Mouse (Mus musculus): ENCODE measurements around the gene Theg.

The Theg gene

DNA sequence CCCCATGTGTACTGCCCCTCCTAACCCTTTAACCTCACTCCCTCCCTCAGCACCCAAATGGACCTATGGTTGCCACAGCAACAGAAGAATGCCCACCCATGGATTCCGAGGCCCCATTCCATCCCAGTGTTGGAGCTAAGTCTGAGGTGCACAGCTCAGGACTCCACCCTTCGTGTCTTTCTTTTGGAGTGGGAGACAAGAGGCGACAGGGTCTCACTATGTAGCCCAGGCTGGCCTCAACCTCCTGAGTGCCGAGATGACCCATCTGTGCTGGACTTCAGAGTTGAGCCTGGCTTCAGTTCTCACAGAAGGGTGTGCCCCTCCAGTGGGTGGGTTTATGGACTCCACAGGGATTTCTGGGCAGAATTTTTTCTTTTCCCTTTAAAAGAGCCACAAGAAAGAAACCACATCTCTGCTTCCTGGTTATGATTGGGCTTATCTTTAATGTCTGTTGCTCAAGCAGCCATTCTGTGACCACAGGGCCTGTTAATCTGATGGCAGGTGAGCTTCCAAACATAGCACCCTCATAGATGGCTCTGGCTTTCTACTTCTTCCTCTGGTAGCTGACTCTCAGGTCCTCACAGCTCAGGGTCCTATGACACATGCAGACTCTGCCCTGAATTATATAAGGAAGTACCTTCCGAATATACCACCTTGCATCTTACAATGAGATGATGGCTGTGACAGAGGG lies at the start of gene Theg:
Theg (minus strand) TSS at position 271 of the 691 bp plus-strand sequence.
- no peak for DNase-seq (ENCODE audit: low read depth, low spot score)

DNA sequence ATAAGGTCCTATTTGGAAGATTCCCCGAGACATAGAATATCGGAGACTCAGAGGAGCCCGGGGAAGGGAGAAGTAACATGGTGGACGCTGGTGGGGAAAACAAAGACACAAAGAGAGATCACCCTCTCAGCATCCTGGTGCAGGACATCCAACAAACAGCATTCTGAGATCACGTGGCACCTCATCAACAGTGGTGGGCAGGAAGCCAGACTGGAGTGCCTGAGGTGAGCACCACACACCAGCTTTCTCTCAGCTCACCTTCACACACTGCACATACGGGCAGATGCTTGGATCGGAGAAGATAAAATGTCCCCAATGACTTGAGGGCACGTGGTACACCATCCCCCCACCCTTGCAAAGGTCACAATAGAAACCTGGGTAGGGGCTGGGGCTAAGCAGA lies 49.2 kb upstream of the Theg start:
- no peak for DNase-seq (ENCODE audit: low read depth, low spot score)

DNA sequence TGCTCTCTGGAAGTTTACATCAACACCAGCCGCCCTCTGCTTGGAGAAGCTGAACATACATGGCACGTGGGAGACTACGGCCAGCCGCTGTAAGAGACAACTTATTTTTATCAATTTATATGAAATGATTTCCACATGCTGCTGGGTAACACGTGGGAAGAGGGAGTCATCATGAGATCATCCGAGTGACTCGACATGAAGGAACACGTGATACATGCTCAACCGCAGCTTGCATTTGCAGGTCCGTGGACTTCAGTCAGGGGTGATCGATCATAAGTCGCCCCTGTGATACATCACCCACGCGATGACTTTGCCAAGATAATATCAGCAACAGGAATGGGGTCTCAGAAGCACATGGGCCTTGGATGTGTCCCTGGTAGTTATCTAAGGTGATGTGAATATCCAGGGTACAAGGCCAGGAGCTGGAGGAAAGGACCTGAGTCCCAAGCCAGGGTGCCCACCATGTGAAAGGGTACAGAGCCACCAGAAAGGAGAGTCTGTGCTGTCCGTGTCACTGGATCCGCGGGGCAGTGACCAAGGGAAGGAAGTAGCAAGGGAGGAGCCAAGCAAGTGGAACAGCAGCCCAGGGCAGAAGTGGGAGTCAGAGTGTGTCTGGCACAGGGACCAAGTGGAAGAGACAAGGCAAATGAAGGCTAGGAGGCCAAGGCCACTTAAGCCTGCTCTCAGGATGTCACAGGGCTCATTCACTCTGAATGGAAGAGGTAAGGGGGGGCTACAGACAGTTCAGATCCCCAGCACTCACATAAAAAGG lies 46.1 kb upstream of the Theg start:
- no peak for DNase-seq (ENCODE audit: low read depth, low spot score)

DNA sequence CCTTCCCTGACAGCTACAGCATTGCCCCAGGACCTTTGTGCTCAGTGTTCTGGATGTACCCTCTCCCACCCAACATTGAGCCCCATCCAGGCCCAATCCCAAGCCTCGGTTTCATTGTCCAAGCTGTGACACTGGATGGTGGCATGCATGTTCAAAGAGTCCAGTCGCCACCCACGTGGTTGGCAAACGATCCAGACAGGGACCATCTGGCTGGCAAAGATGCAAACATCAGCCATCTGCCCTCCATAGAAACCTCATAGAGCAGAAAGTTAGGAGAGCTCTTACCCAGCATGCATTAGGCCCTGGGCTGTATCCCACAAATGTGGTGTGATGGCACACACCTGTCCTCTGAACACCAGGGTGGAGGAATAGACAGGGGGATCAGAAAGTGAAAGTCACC lies 44.3 kb upstream of the Theg start:
- DNase-seq (ENCODE audit: low read depth, low spot score), result no peak

DNA sequence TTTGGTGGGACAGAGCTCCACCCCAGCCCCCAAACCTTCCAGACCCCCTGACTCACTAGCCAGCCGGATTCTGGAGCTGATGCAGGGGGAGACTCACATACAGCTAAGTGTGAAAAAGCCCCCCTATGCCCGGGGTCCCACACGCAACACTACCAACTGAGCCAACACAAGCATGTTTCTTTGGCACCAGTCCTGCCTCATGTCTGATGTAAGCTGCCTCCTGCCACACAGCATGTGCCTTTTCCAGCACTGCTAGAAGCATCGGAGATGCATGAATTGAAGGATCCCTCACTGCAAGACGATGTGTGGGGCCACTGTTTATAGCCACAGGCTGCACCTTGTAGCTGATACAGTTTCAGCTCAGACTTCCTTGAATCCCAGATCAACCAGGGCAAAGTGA lies 41.2 kb upstream of the Theg start:
- DNase-seq (ENCODE audit: low read depth, low spot score), result no peak

DNA sequence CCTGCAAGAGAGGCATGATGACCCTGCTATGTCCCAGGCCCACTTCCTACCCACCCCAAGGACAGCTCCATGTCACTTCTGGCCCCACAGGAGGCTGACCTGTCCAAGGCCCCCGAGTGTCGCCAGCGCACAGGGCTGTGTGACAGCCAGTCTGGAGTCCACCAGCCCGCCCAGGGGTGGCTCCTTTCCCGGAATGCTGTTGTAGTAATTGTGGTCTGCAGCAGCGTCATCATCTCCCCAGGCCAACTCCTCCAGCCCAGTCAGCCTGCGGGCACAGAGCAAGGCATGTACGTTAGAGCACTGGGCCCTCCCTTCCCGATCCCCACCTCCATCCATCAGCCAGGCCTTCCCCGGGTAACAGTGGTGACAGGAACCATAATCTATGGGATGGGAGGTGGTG lies 39.0 kb upstream of the Theg start:
- DNase-seq (ENCODE audit: low read depth, low spot score), result no peak

DNA sequence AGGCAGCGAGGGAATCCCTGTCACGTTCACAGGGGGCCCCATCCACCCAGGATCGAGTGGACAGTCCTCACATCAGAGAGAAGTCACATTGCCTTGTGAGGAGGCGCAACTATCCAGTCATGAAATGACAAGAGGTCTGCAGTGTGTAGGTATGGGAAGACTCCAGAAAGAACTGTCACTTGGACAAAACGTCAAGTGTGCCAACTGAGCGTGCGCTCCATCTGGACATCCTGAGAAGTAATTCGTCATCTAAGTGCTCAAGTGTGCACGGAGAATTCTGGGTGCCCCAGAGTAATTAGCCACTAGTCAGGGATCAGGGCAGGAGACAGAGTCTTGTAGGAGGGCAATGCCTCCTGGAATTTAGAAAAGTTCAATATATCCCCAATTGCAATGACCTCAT lies 38.3 kb upstream of the Theg start:
- DNase-seq (ENCODE audit: low read depth, low spot score), result no peak

DNA sequence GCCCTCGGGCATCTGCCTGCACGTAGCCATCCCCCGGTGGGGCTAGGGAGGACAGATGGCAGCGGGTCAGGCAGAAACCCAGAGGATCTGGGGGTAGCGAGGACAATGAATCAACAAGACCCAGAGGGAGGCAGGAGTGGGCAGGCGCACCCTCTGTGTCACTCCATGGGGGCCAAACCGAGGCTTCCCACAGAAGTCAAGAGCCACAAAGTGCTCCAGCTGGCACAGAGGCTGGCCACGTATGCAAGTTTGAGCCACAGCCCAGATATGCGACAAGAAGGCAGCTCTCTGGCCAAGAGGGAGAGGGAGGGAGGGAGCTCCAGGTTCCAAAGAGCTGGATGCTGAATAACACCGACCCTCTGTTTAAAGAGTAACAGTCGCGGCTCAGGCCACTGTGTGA lies 36.8 kb upstream of the Theg start:
- DNase-seq (ENCODE audit: low read depth, low spot score), result no peak

DNA sequence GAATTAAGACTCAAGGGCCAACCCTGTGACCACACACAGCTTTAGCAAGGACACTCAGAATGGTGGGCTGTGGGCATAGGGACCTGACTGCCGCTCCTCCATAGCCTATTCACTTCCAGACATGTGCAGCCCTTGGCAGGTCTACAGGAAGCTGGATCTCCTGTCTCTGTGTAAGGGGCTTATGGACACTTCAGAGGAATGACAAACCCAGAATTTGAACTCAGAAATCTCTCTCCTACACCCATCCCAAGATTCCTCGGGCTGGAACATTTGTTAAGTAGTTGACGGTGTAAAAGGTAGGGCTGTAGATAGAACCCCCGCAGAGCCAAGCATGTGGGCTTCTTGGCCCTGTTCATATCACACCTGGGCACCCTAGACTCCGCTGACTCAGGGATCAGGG lies 29.2 kb upstream of the Theg start:
- DNase-seq (ENCODE audit: low read depth, low spot score), result no peak

DNA sequence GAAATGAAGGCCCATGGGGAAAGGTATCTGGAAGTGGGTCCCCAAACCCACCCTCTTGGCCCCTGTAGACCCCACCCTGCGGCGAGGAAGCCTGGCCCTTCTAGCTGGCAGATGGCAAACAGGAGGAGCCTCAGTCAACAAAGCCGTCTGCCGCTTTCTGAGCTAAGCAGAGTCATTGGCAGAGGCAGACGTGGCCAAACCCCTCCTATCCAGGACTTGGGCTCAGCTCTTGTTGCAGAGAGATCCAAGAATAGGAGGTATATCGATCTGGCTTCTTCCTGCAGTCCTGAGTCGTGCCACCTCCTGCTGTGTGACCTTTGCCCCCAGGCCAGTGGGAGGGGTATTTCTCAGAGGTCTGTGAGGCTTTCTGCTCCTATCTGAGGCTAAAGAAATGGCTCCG lies 28.7 kb upstream of the Theg start:
- DNase-seq (ENCODE audit: low read depth, low spot score), result no peak

DNA sequence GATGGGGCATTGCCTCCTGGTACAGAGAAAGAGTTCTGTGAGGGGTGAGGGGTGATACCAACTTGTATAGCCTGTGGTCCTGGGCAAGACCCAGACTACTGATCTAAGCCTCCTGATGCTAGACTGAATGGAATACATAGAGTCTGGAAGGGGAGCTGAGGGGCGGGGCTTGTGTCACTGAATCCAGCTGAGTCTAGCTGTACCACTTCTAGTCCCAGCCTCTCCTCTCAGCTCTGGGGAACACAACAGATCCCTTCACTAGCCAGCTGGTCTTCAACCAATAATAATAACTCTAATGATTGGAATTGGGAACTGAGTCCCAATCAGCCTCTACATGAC lies 27.1 kb upstream of the Theg start:
- no peak for DNase-seq (ENCODE audit: low read depth, low spot score)

DNA sequence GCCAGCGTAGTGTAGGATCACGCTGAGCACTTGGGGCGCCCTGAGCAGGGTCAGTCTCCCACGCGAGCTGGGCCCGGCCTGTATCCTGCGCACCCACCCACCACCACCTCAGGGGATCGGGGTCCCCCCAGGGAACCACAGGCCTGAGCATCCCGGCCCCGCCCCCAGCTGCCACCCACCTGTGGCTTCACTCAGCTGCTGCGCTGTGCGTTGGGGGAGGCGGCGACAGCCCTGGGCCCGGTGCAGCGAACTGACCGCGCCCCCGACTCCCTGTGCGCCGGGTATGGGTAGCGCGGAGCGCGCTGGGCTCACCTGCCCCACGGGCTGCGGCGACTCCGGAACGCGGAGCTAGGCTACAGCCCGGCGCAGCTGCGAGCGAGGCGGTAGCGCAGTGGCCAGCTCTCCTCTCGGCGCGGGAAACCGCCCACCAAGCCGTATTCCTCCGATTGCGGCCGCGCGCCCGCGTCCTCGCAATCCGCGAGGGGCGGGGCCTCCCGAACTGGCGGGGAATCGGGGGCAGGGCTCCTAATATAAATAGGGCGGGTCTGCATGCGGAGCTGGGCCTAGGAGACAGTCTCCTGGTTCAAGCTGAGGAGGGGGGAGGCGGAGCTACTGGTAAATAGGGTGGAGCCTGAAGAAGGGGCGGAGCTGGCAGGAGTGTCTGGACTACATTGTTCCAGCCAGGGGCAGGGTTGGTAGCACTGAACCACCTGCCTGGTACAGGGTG lies 26.6 kb upstream of the Theg start, which contains the start of gene C2cd4c:
C2cd4c (minus strand) TSS at position 448 of the 727 bp plus-strand sequence.
- DNase-seq (ENCODE audit: low read depth, low spot score), result no peak

DNA sequence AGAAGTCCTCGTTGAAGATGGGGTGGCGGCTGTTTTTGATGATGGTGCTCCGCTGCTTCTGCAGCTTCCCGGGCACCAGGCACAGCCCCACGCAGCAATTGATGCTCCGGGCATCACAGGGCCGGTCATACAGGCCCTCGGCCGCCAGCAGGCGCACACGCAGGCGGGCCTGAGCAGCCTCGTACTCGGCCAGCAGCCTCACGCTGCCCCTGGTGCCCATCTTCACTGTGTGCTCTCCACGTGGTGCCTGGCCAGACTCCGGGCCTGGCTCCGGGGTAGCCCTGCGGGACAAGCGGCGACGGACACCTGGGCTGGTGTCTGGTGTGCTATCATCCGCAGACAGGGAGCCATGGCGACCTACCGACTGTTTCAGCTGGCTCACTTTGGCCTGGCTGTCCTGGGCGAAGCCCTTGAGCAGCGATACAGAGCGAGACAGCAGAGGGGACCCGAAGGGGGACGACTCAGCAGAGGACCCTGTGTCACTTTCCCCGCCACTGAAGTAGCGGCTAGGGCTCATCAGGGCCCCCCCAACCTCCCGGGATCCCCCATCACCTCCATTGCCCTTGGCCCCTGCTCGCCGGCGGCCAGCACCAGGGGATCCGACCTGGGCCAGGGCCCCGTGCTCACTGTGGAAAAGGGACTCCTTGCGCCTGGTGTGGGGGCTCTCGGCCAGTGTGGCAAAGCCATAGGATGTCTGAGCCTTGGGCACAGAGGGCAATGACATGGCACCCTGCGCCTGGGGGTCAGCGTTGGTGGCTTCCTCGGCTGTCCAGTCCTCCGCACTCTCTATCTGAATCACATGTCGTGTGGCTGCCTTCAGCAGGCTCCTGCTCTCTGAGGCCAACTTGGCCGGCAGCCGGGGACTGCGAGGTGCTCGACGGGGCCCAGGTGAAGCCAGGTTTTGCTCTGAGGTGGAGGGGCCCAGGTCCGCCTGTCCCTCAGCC lies 25.3 kb upstream of the Theg start:
- DNase-seq (ENCODE audit: low read depth, low spot score), result no peak

DNA sequence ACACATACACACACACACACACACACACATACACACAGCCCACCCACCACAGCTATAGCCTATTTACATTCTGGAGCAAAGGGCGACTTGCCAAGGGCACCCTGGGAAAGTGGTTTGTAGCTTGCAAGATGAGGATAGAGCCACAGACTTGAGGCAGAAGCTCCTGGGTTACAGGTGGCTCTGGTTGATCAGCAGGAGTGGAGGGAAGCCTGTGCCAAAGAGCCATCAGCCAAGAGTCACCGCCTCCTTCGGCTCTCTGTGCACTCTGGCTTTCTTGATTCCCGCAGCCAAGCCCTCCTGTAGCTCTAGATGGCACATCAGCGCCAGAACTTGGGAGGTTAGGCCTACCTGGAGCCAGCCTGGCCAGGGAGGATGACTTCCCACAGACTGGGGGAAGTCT lies 24.2 kb upstream of the Theg start:
- DNase-seq (ENCODE audit: low read depth, low spot score), result no peak

DNA sequence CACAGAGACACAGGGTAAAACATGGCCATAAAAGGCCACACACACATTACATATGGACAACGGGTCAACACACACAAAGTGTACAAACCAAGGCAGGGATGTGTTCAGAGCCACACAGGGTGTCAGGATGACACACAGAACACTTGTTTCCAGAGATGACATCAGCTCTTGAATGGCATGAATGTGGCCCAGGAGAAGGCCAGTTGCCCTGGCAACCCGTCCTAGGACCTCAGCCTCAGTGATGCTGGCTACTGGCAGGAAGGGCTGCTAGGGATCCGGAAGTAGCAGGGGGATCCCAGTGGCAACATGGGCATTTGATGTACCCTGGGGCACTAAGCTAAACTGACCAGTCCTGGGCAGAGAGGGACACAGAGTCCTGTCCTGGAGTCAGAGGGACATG lies 22.1 kb upstream of the Theg start:
- no peak for DNase-seq (ENCODE audit: low read depth, low spot score)

DNA sequence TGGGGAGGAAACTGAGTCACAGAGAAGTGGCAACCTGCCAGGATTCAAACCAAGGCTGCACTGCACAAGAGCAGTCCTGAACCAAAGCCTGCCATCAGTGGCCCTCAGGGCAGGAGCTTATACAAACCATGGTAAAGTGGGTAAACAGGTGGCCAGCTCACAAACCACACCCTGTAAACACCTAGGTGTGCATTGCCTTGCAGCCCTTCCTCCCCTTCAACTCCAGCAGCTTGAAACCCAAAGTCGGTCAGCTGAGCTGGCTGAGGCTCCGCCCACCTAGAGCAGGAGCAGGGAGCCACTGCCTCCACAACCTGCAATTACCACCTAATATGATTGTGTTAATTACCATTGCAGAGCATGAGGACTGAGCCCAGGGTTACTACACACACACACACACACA lies 20.8 kb upstream of the Theg start:
- DNase-seq (ENCODE audit: low read depth, low spot score), result no peak

DNA sequence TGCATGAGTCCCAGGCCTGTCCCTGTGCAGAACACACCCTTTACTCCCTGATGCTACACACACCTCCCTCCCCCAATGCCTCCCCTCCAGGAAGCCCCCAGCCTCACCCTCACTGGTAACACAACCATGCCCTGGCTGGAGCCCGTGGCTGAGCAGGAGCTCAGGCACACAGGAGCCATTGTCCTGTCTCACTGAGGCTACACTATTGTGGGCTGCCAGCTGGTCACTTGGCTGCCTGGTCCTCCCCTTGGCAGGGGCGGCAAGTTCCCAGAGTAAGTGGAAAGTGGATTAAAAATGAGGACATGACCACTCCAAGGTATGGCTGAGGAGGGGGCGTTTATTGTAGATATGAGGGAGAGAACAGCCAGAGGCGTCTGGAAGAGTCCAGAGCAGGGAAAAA lies 19.4 kb upstream of the Theg start:
- no peak for DNase-seq (ENCODE audit: low read depth, low spot score)

DNA sequence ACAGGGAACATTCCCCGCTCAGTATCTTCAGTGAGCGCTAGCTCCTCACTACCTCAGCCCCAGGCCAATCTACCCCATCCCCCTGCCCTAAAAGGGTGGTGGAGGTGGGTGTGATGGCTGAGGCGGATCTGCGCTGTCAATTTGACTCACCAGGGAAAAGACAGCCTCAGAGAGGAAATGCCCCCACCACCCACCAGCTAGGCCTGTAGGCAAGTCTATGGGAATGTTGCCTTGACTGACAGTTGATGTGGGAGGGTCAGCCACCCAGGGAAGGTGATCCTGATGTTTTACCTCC lies 10.8 kb upstream of the Theg start:
- DNase-seq (ENCODE audit: low read depth, low spot score), result no peak

DNA sequence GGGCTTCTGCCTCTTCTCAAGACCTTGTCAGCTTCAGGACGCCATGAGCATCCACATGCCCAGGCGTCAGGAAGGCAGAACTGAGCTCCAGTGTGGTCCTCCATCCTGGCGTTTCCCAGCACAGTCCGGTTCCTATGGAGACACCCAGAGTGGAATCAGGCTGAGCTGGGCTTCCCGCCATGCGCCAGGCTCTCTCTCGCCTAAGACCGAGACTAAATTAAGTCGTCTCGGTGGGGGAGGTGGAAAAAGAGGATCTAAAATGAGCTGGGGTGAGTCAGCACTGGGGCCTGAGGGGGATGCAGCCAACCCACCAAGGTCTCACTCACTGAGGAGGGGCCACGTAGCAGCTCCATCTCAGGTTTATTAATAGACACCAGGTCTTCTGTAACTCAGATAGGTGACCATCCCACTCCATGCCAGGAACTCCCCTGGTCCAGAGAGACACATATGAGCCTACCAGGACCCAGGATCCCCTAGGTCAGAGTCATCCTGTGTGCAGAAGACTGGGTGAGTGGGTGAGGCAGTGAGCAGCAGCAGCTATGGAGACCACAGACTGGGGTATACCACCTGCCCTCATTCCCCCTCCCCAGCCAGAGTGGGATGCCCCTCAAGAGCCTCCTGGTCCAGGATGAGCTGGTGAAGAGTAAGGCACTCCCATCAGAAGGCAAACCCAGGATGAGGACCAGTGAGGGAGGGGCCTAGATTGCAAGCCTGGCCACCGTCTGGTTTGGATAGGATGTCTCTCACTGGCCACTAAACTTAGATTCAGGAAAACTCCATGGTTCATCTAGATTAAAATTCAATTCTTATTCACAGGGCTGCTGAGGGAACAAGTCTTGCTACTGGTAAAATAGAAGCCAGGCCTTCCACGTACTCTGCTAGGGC lies 10.2 kb upstream of the Theg start:
- no peak for DNase-seq (ENCODE audit: low read depth, low spot score)

DNA sequence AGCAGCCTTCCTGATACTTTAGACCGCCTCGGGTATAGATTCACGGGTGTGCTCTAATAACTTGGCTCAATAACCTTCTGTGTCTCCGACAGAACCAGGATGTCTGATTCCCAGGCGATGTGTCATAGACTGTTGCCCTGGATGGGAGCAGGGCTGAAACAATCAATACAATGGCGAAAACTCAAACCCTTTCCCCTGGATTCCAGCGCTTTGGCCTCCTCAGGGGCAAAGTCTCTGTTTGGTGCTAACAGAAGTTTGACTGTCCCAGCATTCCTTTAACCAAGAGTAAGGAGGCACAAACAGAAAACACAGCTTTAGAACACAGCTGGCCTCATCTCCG lies 8.4 kb upstream of the Theg start:
- no peak for DNase-seq (ENCODE audit: low read depth, low spot score)

Measured in retina, postnatal 7 days (tissue).